Mouse (Mus musculus) left cerebral cortex, postnatal 4 days (tissue): ENCODE results near the gene Adamtsl1. TPM values are rescaled to one million over a fixed set of nuclear protein-coding genes. Genes with fewer than 3 reads are reported as not detected.

ENCODE experiments used
- DNase-seq: peaks from one replicate; pipeline ENCODE4 v3.0.0-alpha.2; 2022
- intact Hi-C: fragments of 180-260 bp; cut with DNase I; formaldehyde crosslinking; loops from one replicate; pipeline ENCODE4 v1.15.1; 2025
- total RNA-seq, 2 experiments: library from RNA; stranded (reverse); gene quantifications; 2 replicates each; pipeline ENCODE4 v1.2.3; 2021

Gene Adamtsl1
- total RNA-seq, 2 experiments from 2014 or later: 12.3 to 12.4 TPM

- DNase-seq: no peak
- intact Hi-C loops: no loop called here
These were observed 516.2 kb downstream of the Adamtsl1 start for GRCm38 (mm10) chr4:86030208-86030607.

- intact Hi-C loops: no loop called here
- no peak for DNase-seq
These were observed 517.1 kb downstream of the Adamtsl1 start for GRCm38 (mm10) chr4:86031041-86031440.

- DNase-seq: no peak
- intact Hi-C loops: no loop called here
These were observed 526.9 kb downstream of the Adamtsl1 start for GRCm38 (mm10) chr4:86040921-86041320.

- intact Hi-C loops: no loop called here
These were observed 531.5 kb downstream of the Adamtsl1 start for GRCm38 (mm10) chr4:86045448-86045847.

GRCm38 (mm10) chr4:86045876-86046275 is 531.9 kb downstream of the Adamtsl1 start:
- DNase-seq: peak; percentile 86
- intact Hi-C loops: no loop called here

More at GRCm38 (mm10) chr4:86045448-86045847, 531.5 kb downstream of the Adamtsl1 start:
- no peak for DNase-seq

GRCm38 (mm10) chr4:86046881-86047280 is 532.9 kb downstream of the Adamtsl1 start:
- intact Hi-C loops: no loop called here

GRCm38 (mm10) chr4:86053487-86054237 is 539.7 kb downstream of the Adamtsl1 start:
- intact Hi-C loops: no loop called here
- peak; percentile 87 for DNase-seq

More at GRCm38 (mm10) chr4:86046881-86047280, 532.9 kb downstream of the Adamtsl1 start:
- no peak for DNase-seq

GRCm38 (mm10) chr4:86060614-86061013 is 546.6 kb downstream of the Adamtsl1 start:
- DNase-seq: no peak
- intact Hi-C loops: no loop called here

GRCm38 (mm10) chr4:86068376-86068775 is 554.4 kb downstream of the Adamtsl1 start:
- intact Hi-C loops: no loop called here
- no peak for DNase-seq

- intact Hi-C loops: no loop called here
- no peak for DNase-seq
These were observed 555.1 kb downstream of the Adamtsl1 start for GRCm38 (mm10) chr4:86068875-86069718.

- intact Hi-C loops: no loop called here
- DNase-seq: no peak
These were observed 560.9 kb downstream of the Adamtsl1 start for GRCm38 (mm10) chr4:86074871-86075270.

- no peak for DNase-seq
- intact Hi-C loops: no loop called here
These were observed 563.4 kb downstream of the Adamtsl1 start for GRCm38 (mm10) chr4:86077355-86077754.

- peak; percentile 35 for DNase-seq
These were observed 563.9 kb downstream of the Adamtsl1 start for GRCm38 (mm10) chr4:86077854-86078253.

GRCm38 (mm10) chr4:86087508-86087907 is 573.5 kb downstream of the Adamtsl1 start:
- DNase-seq: no peak

More at GRCm38 (mm10) chr4:86077854-86078253, 563.9 kb downstream of the Adamtsl1 start:
- intact Hi-C loops: no loop called here

GRCm38 (mm10) chr4:86103207-86103606 is 589.2 kb downstream of the Adamtsl1 start:
- no peak for DNase-seq
- intact Hi-C loops: no loop called here

More at GRCm38 (mm10) chr4:86087508-86087907, 573.5 kb downstream of the Adamtsl1 start:
- intact Hi-C loops: no loop called here

- DNase-seq: no peak
- intact Hi-C loops: no loop called here
These were observed 594.4 kb downstream of the Adamtsl1 start for GRCm38 (mm10) chr4:86108325-86108724.

GRCm38 (mm10) chr4:86119067-86119466 is 605.1 kb downstream of the Adamtsl1 start:
- DNase-seq: no peak
- intact Hi-C loops: no loop called here

GRCm38 (mm10) chr4:86122431-86122830 is 608.5 kb downstream of the Adamtsl1 start:
- peak; percentile 77 for DNase-seq
- intact Hi-C loops: no loop called here

GRCm38 (mm10) chr4:86124374-86124773 is 610.4 kb downstream of the Adamtsl1 start:
- intact Hi-C loops: no loop called here

GRCm38 (mm10) chr4:86126636-86127035 is 612.7 kb downstream of the Adamtsl1 start:
- intact Hi-C loops: no loop called here

More at GRCm38 (mm10) chr4:86124374-86124773, 610.4 kb downstream of the Adamtsl1 start:
- DNase-seq: peak; percentile 97

GRCm38 (mm10) chr4:86158551-86158950 is 644.6 kb downstream of the Adamtsl1 start:
- intact Hi-C loops: no loop called here
- peak; percentile 3 for DNase-seq

More at GRCm38 (mm10) chr4:86126636-86127035, 612.7 kb downstream of the Adamtsl1 start:
- no peak for DNase-seq
